Mouse (Mus musculus) monocyte, adult 2 months (primary cell): ENCODE data around the gene Olfr969.
"Not testable (repeated sequence)": the region's sequence is repeated elsewhere in the genome, so short reads cannot be mapped to it uniquely, and the experiment has no call there.

ENCODE experiments used
- DNase-seq, 2 experiments: peaks; one replicate each; pipeline ENCODE4 v3.0.0; 2022; ENCODE audit warnings: low spot score in 2 of 2, low read depth in 1 of 2

Olfr969 gene

GRCm38 (mm10) chr9:39790558-39790957, at the start of gene Olfr969:
Olfr969 (plus strand) TSS chr9:39790945.
- DNase-seq = no peak

DNA sequence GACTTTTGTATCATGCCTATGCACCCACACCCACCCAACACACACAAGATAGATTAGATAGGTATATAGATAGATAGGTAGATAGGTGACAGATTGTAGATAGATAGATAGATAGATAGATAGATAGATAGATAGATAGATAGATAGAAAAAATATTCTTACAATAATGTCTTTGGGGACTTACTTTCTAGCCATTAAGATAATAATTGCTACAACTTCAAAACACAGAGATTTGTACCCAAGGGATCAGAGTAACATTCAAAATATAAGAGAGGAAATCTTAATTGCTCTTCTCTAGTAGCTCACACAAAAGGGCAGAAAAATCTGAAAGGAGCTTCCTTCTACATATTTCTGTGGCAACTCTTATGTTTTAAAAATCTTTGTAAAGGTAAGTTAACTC, 44.8 kb upstream of the Olfr969 start, which contains the start of gene Olfr967:
TSS of gene Olfr967 (plus strand) at position 301 of the 400 bp plus-strand sequence.
- no peak for DNase-seq

- no peak for DNase-seq
Measured at GRCm38 (mm10) chr9:39746428-39746827, 44.3 kb upstream of the Olfr969 start.

- DNase-seq = no peak
Measured at GRCm38 (mm10) chr9:39783153-39783552, 7.6 kb upstream of the Olfr969 start, which contains the start of gene Olfr968. Olfr968 (minus strand) TSS chr9:39783253.

- DNase-seq = no peak
Measured at GRCm38 (mm10) chr9:39808560-39808959, 17.8 kb downstream of the Olfr969 start, which contains the start of gene Olfr970. Olfr970 (plus strand) TSS chr9:39808860.

DNA sequence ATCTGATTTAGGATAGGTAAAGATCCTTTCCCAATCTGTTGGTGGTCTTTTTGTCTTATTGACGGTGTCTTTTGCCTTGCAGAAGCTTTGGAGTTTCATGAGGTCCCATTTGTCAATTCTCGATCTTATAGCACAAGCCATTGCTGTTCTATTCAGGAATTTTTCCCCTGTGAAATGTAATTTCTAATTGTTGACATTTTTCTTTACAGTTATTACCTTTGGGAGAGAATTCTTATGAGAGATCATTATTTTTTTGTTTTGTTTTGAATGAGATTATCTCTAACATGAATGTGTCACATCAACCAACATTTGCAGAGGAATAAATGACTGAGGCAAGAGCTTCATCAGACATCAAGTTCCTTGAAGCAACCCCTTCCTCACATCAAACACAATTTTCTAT, 45.8 kb downstream of the Olfr969 start, which contains the start of gene Olfr971:
TSS of gene Olfr971 (plus strand) at position 301 of the 400 bp plus-strand sequence.
- not testable (repeated sequence) for DNase-seq
